Mouse (Mus musculus): ENCODE results near the gene Sh3gl1. TPM values are rescaled to one million over a fixed set of nuclear protein-coding genes. Genes with fewer than 3 reads are reported as not detected.

The Sh3gl1 gene
- total RNA-seq, 4 experiments from 2014 or later, result 44.3 to 52.5 (median 49.9) TPM

DNA sequence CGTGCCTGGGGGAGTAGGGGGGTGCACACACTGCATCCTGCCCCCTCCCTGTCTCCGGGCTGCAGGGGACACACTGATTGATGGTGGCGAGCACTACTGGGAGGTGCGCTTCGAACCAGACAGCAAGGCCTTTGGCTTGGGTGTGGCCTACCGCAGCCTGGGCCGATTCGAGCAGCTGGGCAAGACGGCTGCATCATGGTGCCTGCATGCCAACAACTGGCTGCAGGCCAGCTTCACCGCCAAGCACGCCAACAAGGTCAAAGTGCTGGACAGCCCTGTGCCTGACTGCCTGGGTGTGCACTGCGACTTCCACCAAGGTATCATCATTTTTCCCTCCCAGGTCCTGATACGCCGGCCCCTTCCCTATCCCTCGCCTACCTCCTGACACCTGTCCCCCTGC is 40.4 kb downstream of the Sh3gl1 start:
- peak; percentile 71 for DNase-seq

GRCm38 (mm10) chr17:55990278-55990898 is 46.0 kb downstream of the Sh3gl1 start:
- DNase-seq, result no peak

GRCm38 (mm10) chr17:55986030-55986961 is 50.1 kb downstream of the Sh3gl1 start, which contains the start of gene Fsd1:
Gene Fsd1, plus strand, starts transcription at chr17:55986509.
- DNase-seq, result no peak

DNA sequence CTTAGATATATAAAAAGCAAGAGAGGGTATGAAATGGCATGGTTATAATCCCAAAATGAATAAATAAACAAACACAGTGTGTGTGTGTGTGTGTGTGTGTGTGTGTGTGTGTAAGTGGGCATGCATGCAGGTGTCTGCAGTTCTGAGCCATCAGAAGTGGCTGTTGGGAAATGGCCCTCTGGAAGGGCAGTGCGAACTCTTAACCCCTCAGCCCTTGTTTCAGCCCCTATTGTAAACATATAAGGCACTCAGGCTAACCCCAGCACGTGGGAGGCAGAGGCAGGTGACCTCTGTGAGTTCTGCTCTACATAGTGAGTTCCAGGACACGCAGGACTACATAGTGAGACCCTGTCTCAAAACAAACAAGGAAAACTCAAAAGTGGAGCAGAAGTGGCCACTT is 59.1 kb downstream of the Sh3gl1 start:
- DNase-seq, result no peak

DNA sequence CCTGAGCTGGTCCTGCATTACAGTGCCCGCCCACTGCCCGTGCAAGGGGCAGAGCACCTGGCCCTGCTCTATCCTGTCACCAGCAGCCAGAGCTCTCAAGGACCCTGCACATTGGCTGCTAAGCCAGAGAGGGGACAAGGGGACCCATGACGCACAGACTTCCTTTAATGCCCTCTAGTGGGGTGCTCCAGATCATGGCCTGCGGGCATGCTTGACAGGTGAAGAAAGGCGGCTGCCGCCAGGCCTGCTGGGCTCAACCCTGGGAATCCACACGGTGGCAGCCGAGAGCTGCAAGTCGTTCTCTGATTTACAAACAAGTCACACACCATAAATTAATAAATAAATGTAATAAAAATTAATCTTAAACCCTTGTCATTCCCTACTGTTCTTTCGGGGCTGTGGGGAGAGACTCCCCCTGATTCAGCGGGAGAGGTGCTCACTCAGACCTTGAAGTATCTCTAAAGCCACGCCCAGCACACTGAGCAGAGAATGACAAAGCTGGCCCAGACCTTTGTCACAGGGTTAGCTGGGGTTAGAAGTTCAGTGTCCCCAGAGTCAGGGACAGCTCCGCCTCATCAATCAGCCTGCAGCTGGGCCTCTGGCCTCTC is 60.1 kb downstream of the Sh3gl1 start:
- peak; percentile 66 for DNase-seq

DNA sequence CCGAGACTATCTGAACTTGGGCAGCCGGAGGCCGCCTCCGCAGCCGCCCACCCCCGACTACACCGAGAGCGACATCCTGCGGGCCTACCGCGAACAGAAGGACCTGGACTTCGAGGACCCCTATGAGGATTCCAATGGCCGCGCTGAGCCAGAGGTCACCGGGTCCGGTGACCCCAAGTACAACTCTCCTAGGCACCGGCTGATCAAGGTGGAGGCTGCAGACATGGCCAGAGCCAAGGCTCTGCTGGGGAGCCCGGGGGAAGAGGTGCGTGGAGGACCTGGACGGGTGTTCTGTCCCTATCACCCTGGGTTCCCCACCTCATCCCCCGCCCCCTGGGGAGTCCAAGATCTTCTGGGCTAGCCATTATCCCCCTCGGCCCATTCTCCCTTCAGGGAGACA is 65.0 kb downstream of the Sh3gl1 start:
- DNase-seq, result no peak

DNA sequence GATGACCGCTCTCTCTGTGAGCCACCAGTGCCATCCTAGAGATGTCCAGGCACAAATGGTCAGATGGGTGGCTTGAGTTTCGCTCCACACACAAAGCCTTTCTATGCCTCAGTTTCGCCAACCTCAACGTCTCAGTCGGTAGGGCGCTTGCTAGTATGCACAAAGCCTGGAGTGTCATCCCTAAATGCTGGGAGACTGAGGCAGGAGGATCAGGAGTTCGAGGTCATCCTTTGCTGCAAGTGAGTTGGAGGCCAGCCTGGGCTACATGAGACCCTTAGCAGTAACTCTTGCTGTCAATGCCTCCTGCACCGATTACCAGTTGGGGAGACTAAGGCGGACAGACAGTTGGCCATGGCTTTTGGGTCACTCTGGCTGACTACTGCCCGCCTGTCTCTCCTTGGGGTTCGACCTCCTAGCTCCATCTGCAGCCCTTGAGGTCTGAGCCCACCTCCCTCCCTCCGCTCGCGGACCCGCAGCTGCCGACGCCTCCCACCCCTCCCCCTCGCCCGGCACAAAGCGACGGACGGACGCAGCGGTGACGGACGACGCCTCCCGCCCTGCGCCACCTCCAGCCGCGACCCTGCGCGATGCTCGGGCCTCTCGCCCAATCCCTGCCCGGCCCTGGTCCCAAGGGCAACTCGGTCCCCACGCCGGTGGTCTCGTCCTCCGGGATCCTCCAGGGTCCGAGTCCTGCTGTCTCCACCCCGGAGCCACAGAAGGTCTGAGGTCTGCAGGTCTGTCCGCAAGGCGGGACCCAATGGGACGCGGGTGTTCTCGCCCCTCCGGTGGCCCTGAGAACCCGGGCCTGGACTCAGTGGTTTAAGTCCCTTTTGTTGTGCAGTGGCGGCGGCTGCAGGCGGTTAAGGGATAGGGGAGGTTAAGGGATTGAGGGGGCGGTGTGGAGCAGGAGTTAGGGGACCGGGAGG is 66.2 kb downstream of the Sh3gl1 start, which contains the start of gene Shd:
Shd (plus strand) TSS at position 502 of the 926 bp plus-strand sequence.
- no peak for DNase-seq

- DNase-seq, result no peak
These were observed 66.9 kb downstream of the Sh3gl1 start for GRCm38 (mm10) chr17:55969560-55969959.

DNA sequence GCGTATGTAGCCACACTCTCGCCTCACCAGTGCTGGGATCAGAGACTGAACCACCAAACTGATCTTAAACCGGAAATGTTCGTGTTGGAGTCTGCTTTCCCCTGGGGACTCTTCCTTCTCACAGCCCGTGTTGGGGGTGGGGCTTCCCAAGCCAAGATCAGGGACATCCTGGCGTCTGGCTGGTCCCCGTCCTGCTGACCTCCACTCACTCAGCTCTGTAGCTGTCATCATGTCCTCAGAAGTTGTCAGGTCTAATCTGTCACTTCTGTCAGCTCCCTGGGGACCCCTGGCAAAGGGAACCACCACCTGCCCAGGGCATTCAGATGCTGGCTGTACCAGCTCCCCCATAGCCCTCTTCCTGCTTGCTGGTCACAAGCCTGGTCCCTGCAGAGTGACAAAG is 68.2 kb downstream of the Sh3gl1 start:
- no peak for DNase-seq

DNA sequence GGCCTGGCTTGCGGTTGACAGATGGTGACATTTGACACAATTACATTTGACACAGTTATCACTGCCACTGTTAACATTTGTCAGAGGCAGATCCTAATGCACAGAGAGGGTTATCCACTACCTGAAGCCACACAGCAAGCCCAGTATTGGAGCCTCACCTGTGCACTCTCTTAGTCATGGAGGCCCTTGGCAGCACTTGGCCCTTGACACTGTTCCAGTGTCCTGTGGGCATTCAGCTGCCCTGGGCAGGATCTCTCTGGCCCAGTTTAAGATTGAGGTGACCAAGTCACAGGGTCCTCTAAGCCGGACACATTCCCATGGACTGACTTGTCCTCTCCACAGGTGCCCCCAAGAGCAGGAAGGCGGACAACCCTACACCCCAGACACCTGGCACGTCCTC is 69.2 kb downstream of the Sh3gl1 start:
- no peak for DNase-seq

Other genes starting within 250 kb of the Sh3gl1 start
- gene Zfp119a, start 157.7 kb downstream of the Sh3gl1 start, total RNA-seq (2022), result 1 to 10 TPM; 6.7 to 9.8 (median 8.3) TPM
- gene Zfp959, start 144.5 kb downstream of the Sh3gl1 start, total RNA-seq (2022), result 1 to 10 TPM; 3.7 to 9.2 (median 6.3) TPM
- 1 to 10 TPM; 2.9 to 7.1 (median 4.9) TPM for gene Zfp119b, start 87.1 kb downstream of the Sh3gl1 start, total RNA-seq (2022)
- 1 to 10 TPM in 3 of 4 experiments, under 1 TPM in 1; 0.49 to 2.0 (median 1.5) TPM for gene Ebi3, start 84.0 kb downstream of the Sh3gl1 start, total RNA-seq (2022)
- gene Yju2, start 77.5 kb downstream of the Sh3gl1 start, total RNA-seq (2022), result 10 to 100 TPM; 18.6 to 21.4 (median 20.3) TPM
- 1 to 10 TPM; 1.7 to 4.8 (median 3.0) TPM for gene Shd, start 66.2 kb downstream of the Sh3gl1 start, total RNA-seq (2022)
- gene Fsd1, start 50.1 kb downstream of the Sh3gl1 start, total RNA-seq (2022), result 1 to 10 TPM in 3 of 4 experiments, under 1 TPM in 1; 0.87 to 3.4 (median 2.9) TPM
- 1 to 10 TPM; 4.8 to 9.3 (median 6.8) TPM for gene Stap2, start 31.1 kb downstream of the Sh3gl1 start, total RNA-seq (2022)
- 100 to 1,000 TPM; 101 to 119 (median 110) TPM for gene Mpnd, start 30.9 kb downstream of the Sh3gl1 start, total RNA-seq (2022)
- 1 to 10 TPM; 3.8 to 6.0 (median 4.3) TPM for gene Chaf1a, start 3.8 kb upstream of the Sh3gl1 start, total RNA-seq (2022)
- 10 to 100 TPM; 67.6 to 93.5 (median 82.6) TPM for gene Ubxn6, start 38.4 kb upstream of the Sh3gl1 start, total RNA-seq (2022)
- gene Hdgfl2, start 43.0 kb upstream of the Sh3gl1 start, total RNA-seq (2022), result 100 to 1,000 TPM in 1 of 4 experiments, 10 to 100 TPM in 3; 55.6 to 123 (median 80.3) TPM
- 100 to 1,000 TPM in 1 of 4 experiments, 10 to 100 TPM in 3; 45.4 to 191 (median 87.0) TPM for gene Plin4, start 73.2 kb upstream of the Sh3gl1 start, total RNA-seq (2022)
- 10 to 100 TPM; 20.4 to 32.6 (median 26.9) TPM for gene Plin5, start 81.0 kb upstream of the Sh3gl1 start, total RNA-seq (2022)
- gene Lrg1, start 85.4 kb upstream of the Sh3gl1 start, total RNA-seq (2022), result 10 to 100 TPM; 14.5 to 34.6 (median 16.4) TPM
- gene Sema6b, start 103.7 kb upstream of the Sh3gl1 start, total RNA-seq (2022), result 10 to 100 TPM in 2 of 4 experiments, 1 to 10 TPM in 2; 6.6 to 12.7 (median 10.9) TPM
- gene Tnfaip8l1, start 125.8 kb upstream of the Sh3gl1 start, total RNA-seq (2022), result 1 to 10 TPM; 2.2 to 4.2 (median 3.8) TPM
- gene Mydgf, start 147.3 kb upstream of the Sh3gl1 start, total RNA-seq (2022), result 10 to 100 TPM; 49.4 to 62.3 (median 54.2) TPM
- gene Dpp9, start 182.3 kb upstream of the Sh3gl1 start, total RNA-seq (2022), result 10 to 100 TPM; 35.6 to 41.4 (median 39.6) TPM
- gene Fem1a, start 220.2 kb upstream of the Sh3gl1 start, total RNA-seq (2022), result 10 to 100 TPM; 30.4 to 32.5 (median 31.2) TPM
- gene Ticam1, start 240.2 kb upstream of the Sh3gl1 start, total RNA-seq (2022), result 10 to 100 TPM; 23.9 to 26.3 (median 24.8) TPM

Data from adrenal gland, adult 8-10 months (tissue).